Mouse (Mus musculus): ENCODE measurements around the gene Gm14180. TPM values are rescaled to one million over a fixed set of nuclear protein-coding genes. Genes with fewer than 3 reads are reported as not detected.
"Not testable (repeated sequence)": the region's sequence is repeated elsewhere in the genome, so short reads cannot be mapped to it uniquely, and the experiment has no call there.

The Gm14180 gene
- total RNA-seq (2021): not detected
- long read RNA-seq, experiment 1: 0 reads
- long read RNA-seq, experiment 2: 0 reads

DNA sequence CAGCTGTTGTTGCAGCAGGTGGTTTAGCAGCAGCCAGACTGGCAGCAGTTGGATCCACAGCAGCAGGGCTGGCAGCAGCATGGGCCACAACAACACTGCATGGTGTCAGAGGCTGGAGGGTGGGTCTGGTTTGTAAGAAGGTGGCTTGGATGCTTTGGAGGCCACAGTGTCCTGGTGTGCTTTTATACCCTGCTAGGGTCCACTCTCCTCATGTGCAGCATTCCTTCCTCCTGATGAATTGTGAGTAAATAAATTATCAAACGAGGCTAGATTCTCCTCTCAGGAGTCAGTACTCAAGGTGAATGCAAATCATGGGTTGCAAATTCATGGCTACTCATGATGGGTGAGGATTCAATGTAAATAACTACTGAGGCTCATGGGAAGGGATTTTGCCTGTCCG, at the start of gene Gm14180:
Gene Gm14180, minus strand, starts transcription at position 101 of the 400 bp plus-strand sequence.
- H3K4me3 ChIP-seq: no peak within 1 kb of the TSS
- no peak for DNase-seq (ENCODE audit: extremely low spot score in 1 of 2, low spot score in 2 of 2)
- TF ChIP-seq CTCF (IDR thresholded peaks at IDR 0.05): no peak
- H3K27ac ChIP-seq: no peak within 1 kb of the TSS
- intact Hi-C loops (cut with DNase I): no loop called here

DNA sequence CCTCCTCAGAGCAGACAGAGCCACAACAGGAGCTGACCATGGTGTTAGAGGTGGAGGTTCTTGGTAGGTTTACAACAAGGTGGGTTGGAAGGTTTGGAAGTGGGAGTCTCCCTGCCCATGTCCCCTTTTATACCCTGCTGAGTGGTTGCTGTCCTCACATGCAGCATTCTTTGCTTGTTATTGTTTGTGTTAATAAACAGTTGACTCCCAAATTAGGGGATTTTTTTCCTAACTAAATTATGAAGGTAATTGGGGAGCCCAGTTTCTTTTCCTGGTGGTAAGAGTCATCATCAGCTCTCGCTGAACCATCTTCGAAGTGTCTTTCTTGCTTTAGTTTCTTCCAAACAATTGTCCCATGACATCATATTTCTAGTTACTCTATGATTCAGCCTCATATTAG, 46.5 kb upstream of the Gm14180 start, which contains the start of gene Krtap4-8:
Gene Krtap4-8, minus strand, starts transcription at position 101 of the 400 bp plus-strand sequence.
- no peak within 1 kb of the TSS for H3K27ac ChIP-seq
- no peak for DNase-seq (ENCODE audit: extremely low spot score in 1 of 2, low spot score in 2 of 2)
- no peak within 1 kb of the TSS for H3K4me3 ChIP-seq
- intact Hi-C loops (cut with DNase I): no loop called here
- no peak for TF ChIP-seq CTCF (IDR thresholded peaks at IDR 0.05)

DNA sequence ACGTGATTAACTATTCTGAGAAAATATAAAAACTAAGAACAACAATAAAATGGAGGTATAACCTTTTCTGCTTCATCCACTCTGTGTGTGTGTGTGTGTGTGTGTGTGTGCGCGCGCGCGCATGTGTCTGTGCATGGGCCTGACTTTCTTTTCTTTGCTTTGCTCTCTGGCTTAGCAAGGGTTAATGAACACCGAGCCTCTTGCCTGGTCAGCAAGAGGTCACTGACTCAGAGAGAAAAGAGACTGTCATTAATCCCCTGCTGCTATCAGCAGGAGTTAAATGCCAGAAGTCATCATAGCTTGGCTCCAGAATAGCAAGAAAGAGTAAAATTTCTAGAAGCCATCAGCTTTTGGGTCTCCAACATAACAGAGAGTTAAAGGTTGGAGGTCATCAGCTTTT, 44.3 kb upstream of the Gm14180 start:
- intact Hi-C loops (cut with DNase I): no loop called here
- TF ChIP-seq CTCF (IDR thresholded peaks at IDR 0.05): no peak
- no peak overlapping the region for H3K4me3 ChIP-seq
- no peak for DNase-seq (ENCODE audit: extremely low spot score in 1 of 2, low spot score in 2 of 2)
- H3K27ac ChIP-seq: no peak overlapping the region

DNA sequence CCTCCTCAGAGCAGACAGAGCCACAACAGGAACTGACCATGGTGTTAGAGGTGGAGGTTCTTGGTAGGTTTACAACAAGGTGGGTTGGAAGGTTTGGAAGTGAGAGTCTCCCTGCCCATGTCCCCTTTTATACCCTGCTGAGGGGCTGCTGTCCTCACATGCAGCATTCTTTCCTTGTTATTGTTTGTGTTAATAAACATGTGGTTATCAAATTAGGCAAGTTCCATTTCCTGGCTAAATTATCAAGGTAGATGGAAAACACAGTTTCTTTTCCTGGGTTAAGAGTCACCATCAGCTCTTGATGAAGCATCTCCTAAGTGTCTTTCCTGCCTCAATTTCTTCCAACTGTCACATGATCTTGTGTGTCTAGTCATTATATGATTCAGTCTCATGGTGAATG, 38.7 kb upstream of the Gm14180 start, which contains the start of gene Gm11595:
Gene Gm11595, minus strand, starts transcription at position 101 of the 400 bp plus-strand sequence.
- intact Hi-C loops (cut with DNase I); DNase-seq (ENCODE audit: extremely low spot score in 1 of 2, low spot score in 2 of 2): not testable (repeated sequence)

DNA sequence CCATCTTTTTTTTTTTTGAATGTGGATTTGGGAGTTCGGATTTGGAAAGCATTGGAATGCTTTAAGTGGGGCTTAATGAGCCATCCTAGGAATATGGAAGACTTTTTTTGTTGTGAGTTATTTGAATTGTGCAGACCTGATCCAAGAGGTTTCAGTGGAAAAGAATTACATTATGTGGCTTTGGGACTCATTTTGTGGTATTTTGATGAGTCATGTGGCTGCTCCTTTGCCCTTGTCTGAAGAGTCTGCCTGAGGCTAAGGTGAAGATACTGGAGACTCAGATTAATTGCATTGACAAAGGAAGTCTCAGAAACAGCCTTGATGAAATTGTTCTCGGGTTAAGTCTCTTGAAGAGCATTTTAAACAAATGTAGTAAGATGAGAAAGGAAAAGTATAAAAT, 34.3 kb upstream of the Gm14180 start:
- no peak overlapping the region for H3K4me3 ChIP-seq
- intact Hi-C loops (cut with DNase I): no loop called here
- H3K27ac ChIP-seq: no peak overlapping the region
- no peak for DNase-seq (ENCODE audit: extremely low spot score in 1 of 2, low spot score in 2 of 2)
- no peak for TF ChIP-seq CTCF (IDR thresholded peaks at IDR 0.05)

More for the DNA sequence above, 38.7 kb upstream of the Gm14180 start, which contains the start of gene Gm11595:
- not testable (repeated sequence) for H3K27ac ChIP-seq, H3K4me3 ChIP-seq

DNA sequence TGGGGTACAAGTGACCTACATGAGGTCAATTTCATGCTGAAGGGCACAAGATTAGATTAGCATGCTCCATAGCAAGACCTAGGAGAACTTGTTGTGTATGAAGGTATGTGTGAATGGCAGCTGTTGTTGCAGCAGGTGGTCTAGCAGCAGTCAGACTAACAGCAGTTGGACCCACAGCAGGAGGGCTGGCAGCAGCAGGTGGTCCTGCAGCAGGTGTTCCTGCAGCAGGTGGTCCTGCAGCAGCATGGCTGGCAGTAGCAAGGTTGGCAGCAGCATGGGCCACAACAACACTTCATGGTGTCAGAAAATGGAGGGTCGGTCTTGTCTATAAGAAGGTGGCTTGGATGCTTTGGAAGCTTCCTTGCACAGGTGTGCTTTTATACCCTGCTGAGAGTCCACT, 24.8 kb upstream of the Gm14180 start:
- intact Hi-C loops (cut with DNase I): no loop called here
- DNase-seq (ENCODE audit: extremely low spot score in 1 of 2, low spot score in 2 of 2): no peak
- TF ChIP-seq CTCF (IDR thresholded peaks at IDR 0.05): no peak

DNA sequence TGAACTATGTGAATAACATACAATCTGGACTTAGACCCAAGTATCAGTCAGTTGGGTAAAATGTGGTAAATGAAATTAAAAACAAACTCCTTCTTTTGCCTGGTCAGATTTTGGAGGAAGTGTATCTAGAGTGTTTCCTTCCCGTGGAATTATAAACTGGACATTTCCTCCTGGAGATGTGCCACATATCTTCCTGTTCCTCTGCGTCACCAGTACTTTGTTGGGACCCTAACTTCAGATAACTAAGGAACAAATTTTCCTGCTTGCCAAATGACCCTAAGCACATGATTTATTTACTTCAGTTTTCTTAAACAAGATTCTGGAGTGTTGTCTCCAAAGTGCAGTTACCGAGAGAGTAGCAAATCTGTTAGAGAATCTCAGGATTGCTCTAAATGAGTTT, 9.9 kb upstream of the Gm14180 start:
- no peak overlapping the region for H3K27ac ChIP-seq
- H3K4me3 ChIP-seq: no peak overlapping the region
- no peak for TF ChIP-seq CTCF (IDR thresholded peaks at IDR 0.05)
- no peak for DNase-seq (ENCODE audit: extremely low spot score in 1 of 2, low spot score in 2 of 2)
- intact Hi-C loops (cut with DNase I): no loop called here

More for the DNA sequence above, 24.8 kb upstream of the Gm14180 start:
- no peak overlapping the region for H3K4me3 ChIP-seq
- no peak overlapping the region for H3K27ac ChIP-seq

DNA sequence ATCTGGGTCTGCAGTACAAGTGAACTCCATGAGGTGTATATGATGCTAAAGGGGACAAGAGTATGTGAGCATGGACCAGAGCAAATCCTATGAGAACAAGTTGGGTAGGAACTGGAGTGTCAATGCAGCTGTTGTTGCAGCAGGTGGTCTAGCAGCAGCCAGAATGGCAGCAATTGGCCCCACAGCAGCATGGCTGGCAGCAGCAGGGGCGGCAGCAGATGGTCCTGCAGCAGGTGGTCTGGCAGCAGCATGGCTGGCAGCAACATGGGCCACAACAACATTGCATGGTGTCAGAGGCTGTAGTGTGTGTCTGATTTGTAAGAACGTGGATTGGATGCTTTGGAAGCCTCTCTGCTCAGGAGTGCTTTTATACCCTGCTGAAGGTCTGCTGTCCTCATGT, 10.0 kb downstream of the Gm14180 start:
- DNase-seq (ENCODE audit: extremely low spot score in 1 of 2, low spot score in 2 of 2): no peak
- H3K27ac ChIP-seq: no peak overlapping the region
- no peak for TF ChIP-seq CTCF (IDR thresholded peaks at IDR 0.05)
- intact Hi-C loops (cut with DNase I): loop anchor here (1.0 kb wide), 1 partner anchor 38 kb away; no protein-coding TSS in a partner anchor
- H3K4me3 ChIP-seq: no peak overlapping the region

DNA sequence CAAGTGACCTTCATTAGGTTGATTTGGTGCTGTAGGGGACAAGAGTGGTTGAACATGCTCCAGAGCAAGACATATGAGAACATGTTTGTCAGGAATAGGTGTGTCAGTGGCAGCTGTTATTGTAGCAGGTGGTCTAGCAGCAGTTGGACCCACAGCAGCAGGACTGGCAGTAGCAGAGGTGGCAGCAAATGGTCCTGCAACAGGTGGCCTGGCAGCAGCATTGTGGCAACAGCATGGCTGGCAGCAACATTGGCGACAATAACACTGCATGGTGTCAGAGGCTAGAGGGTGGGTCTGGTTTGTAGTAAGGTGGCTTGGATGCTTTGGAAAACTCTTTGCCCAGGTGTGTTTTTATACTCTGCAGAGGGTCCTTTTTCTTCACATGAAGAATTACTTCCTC, 15.3 kb downstream of the Gm14180 start:
- intact Hi-C loops (cut with DNase I): no loop called here
- H3K27ac ChIP-seq: no peak overlapping the region
- no peak for TF ChIP-seq CTCF (IDR thresholded peaks at IDR 0.05)
- DNase-seq (ENCODE audit: extremely low spot score in 1 of 2, low spot score in 2 of 2): no peak
- H3K4me3 ChIP-seq: no peak overlapping the region

DNA sequence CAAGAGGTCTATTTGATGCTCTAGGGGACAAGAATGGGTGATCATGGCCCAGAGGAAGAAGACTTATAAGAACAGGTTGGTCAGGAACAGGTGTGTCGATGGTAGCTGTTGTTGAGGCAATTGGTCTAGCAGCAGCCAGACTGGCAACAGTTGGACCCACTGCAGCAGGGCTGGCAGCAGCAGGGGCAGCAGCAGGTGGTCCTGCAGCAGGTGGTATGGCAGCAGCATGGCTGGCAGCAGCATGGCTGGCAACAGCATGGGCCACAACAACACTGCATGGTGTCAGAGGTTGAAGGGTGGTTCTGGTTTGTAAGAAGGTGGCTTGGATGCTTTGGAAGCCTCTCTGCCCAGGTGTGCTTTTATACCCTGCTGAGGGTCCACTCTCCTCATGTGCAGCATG, 43.6 kb downstream of the Gm14180 start, which contains the start of gene Gm14190:
Gene Gm14190, minus strand, starts transcription at position 278 of the 400 bp plus-strand sequence.
- no peak for DNase-seq (ENCODE audit: extremely low spot score in 1 of 2, low spot score in 2 of 2)
- Histone ChIP-seq H3K27ac (no peak within 1 kb of the TSS), H3K4me3 (no peak within 1 kb of the TSS)
- intact Hi-C loops (cut with DNase I): no loop called here
- no peak for TF ChIP-seq CTCF (IDR thresholded peaks at IDR 0.05)

DNA sequence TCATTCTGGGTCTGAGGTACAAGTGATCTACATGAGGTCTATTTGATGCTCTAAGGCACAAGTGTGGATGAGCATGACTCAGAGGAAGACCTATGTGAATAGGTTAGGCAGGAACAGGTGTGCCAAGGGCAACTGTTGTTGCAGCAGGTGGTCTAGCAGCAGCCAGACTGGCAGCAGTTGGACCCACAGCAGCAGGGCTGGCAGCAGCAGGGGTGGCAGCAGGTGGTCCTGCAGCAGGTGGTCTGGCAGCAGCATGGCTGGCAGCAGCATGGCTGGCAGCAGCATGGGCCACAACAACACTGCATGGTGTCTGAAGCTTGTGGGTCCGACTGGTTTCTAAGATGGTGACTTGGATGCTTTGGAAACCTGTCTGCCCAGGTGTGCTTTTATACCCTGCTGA, 48.9 kb downstream of the Gm14180 start:
- intact Hi-C loops (cut with DNase I): not testable (repeated sequence)

More for the DNA sequence above, 48.9 kb downstream of the Gm14180 start:
- not testable (repeated sequence) for DNase-seq (ENCODE audit: extremely low spot score in 1 of 2, low spot score in 2 of 2); H3K4me3 ChIP-seq; H3K27ac ChIP-seq

Other genes with a start within 250 kb of the Gm14180 start
- not detected for gene Krt23, start 241.2 kb downstream of the Gm14180 start, total RNA-seq (2021)
- gene Krt39, start 213.0 kb downstream of the Gm14180 start, total RNA-seq (2021): not detected
- not detected for gene Krt40, start 191.1 kb downstream of the Gm14180 start, total RNA-seq (2021)
- gene Krtap3-3, start 183.4 kb downstream of the Gm14180 start, total RNA-seq (2021): not detected
- not detected for gene Krtap3-2, start 177.4 kb downstream of the Gm14180 start, total RNA-seq (2021)
- not detected for gene Gm11939, start 174.8 kb downstream of the Gm14180 start, total RNA-seq (2021)
- not detected for gene Krtap3-1, start 167.7 kb downstream of the Gm14180 start, total RNA-seq (2021)
- gene Krtap1-5, start 153.3 kb downstream of the Gm14180 start, total RNA-seq (2021): not detected
- not detected for gene Krtap1-4, start 150.6 kb downstream of the Gm14180 start, total RNA-seq (2021)
- gene Krtap1-3, start 143.0 kb downstream of the Gm14180 start, total RNA-seq (2021): not detected
- not detected for gene Krtap9-3, start 136.2 kb downstream of the Gm14180 start, total RNA-seq (2021)
- not detected for gene Gm11938, start 131.0 kb downstream of the Gm14180 start, total RNA-seq (2021)
- gene Gm11937, start 124.1 kb downstream of the Gm14180 start, total RNA-seq (2021): not detected
- not detected for gene Krtap2-4, start 119.4 kb downstream of the Gm14180 start, total RNA-seq (2021)
- gene Gm11562, start 113.9 kb downstream of the Gm14180 start, total RNA-seq (2021): not detected
- gene Krtap4-1, start 106.1 kb downstream of the Gm14180 start, total RNA-seq (2021): not detected
- gene Krtap4-2, start 99.2 kb downstream of the Gm14180 start, total RNA-seq (2021): not detected
- gene Krtap4-7, start 90.2 kb downstream of the Gm14180 start, total RNA-seq (2021): not detected
- not detected for gene Gm11555, start 84.1 kb downstream of the Gm14180 start, total RNA-seq (2021)
- gene Gm11563, start 75.3 kb downstream of the Gm14180 start, total RNA-seq (2021): not detected
- not detected for gene Krtap4-6, start 68.3 kb downstream of the Gm14180 start, total RNA-seq (2021)
- gene Gm14190, start 43.5 kb downstream of the Gm14180 start, total RNA-seq (2021): not detected
- not detected for gene Gm11595, start 38.6 kb upstream of the Gm14180 start, total RNA-seq (2021)
- not detected for gene Krtap4-8, start 46.4 kb upstream of the Gm14180 start, total RNA-seq (2021)
- gene Krtap4-9, start 50.9 kb upstream of the Gm14180 start, total RNA-seq (2021): not detected
- not detected for gene Gm11596, start 59.2 kb upstream of the Gm14180 start, total RNA-seq (2021)
- gene Gm11569, start 64.6 kb upstream of the Gm14180 start, total RNA-seq (2021): not detected
- gene Gm11554, start 70.2 kb upstream of the Gm14180 start, total RNA-seq (2021): not detected
- gene Krtap4-13, start 75.6 kb upstream of the Gm14180 start, total RNA-seq (2021): not detected
- not detected for gene Gm11564, start 81.4 kb upstream of the Gm14180 start, total RNA-seq (2021)
- not detected for gene 2300003K06Rik, start 103.8 kb upstream of the Gm14180 start, total RNA-seq (2021)
- gene Krtap4-16, start 117.3 kb upstream of the Gm14180 start, total RNA-seq (2021): not detected
- gene Gm11568, start 123.6 kb upstream of the Gm14180 start, total RNA-seq (2021): not detected
- not detected for gene Gm11559, start 130.2 kb upstream of the Gm14180 start, total RNA-seq (2021)
- not detected for gene Krtap9-1, start 139.1 kb upstream of the Gm14180 start, total RNA-seq (2021)
- not detected for gene Gm11567, start 144.9 kb upstream of the Gm14180 start, total RNA-seq (2021)
- gene Krtap31-1, start 173.6 kb upstream of the Gm14180 start, total RNA-seq (2021): not detected
- gene Gm11565, start 180.5 kb upstream of the Gm14180 start, total RNA-seq (2021): not detected
- not detected for gene Krtap31-2, start 202.0 kb upstream of the Gm14180 start, total RNA-seq (2021)
- not detected for gene Krtap9-5, start 214.2 kb upstream of the Gm14180 start, total RNA-seq (2021)
- not detected for gene Krtap29-1, start 244.8 kb upstream of the Gm14180 start, total RNA-seq (2021)

All from left cerebral cortex, adult 2 months (tissue).